Mouse (Mus musculus) liver, adult (tissue): ENCODE measurements around the gene Tab1.

ENCODE experiments used
- GATA4 ChIP-seq: IDR thresholded peaks from 2 replicates; pipeline ENCODE4 v1.6.1; 2014; ENCODE audit warnings: mild to moderate bottlenecking, low read length; ENCODE audit not compliant: insufficient replicate concordance

Gene Tab1

GRCm38 (mm10) chr15:80145397-80145796, 12.5 kb downstream of the Tab1 start:
- TF ChIP-seq GATA4 = no peak

GRCm38 (mm10) chr15:80146153-80146552, 13.2 kb downstream of the Tab1 start:
- no peak for TF ChIP-seq GATA4

GRCm38 (mm10) chr15:80147090-80147489, 14.2 kb downstream of the Tab1 start:
- TF ChIP-seq GATA4 = no peak

GRCm38 (mm10) chr15:80147511-80147910, 14.6 kb downstream of the Tab1 start:
- no peak for TF ChIP-seq GATA4

- no peak for TF ChIP-seq GATA4
Observed at GRCm38 (mm10) chr15:80148565-80148964, 15.6 kb downstream of the Tab1 start.

- TF ChIP-seq GATA4 = no peak
Observed at GRCm38 (mm10) chr15:80149517-80149916, 16.6 kb downstream of the Tab1 start.

GRCm38 (mm10) chr15:80152663-80153062, 19.7 kb downstream of the Tab1 start:
- TF ChIP-seq GATA4 = no peak

GRCm38 (mm10) chr15:80153757-80154156, 20.8 kb downstream of the Tab1 start:
- TF ChIP-seq GATA4 = no peak

- no peak for TF ChIP-seq GATA4
Observed at GRCm38 (mm10) chr15:80155707-80156106, 22.8 kb downstream of the Tab1 start.

- TF ChIP-seq GATA4 = no peak
Observed at GRCm38 (mm10) chr15:80157197-80157943, 24.4 kb downstream of the Tab1 start.

- no peak for TF ChIP-seq GATA4
Observed at GRCm38 (mm10) chr15:80158001-80158706, 25.2 kb downstream of the Tab1 start.

- no peak for TF ChIP-seq GATA4
Observed at GRCm38 (mm10) chr15:80158707-80159090, 25.8 kb downstream of the Tab1 start.

- no peak for TF ChIP-seq GATA4
Observed at GRCm38 (mm10) chr15:80159286-80159901, 26.5 kb downstream of the Tab1 start.

GRCm38 (mm10) chr15:80160223-80160622, 27.3 kb downstream of the Tab1 start:
- TF ChIP-seq GATA4 = no peak

- no peak for TF ChIP-seq GATA4
Observed at GRCm38 (mm10) chr15:80160726-80161125, 27.8 kb downstream of the Tab1 start.

- TF ChIP-seq GATA4 = no peak
Observed at GRCm38 (mm10) chr15:80161199-80161598, 28.3 kb downstream of the Tab1 start.
